Mouse (Mus musculus) neural tube, postnatal 0 days (tissue): Measurements from ENCODE around the gene Adgrg7. TPM values are rescaled to one million over a fixed set of nuclear protein-coding genes. Genes with fewer than 3 reads are reported as not detected.

ENCODE experiments used
- polyA plus RNA-seq: library from polyadenylated mRNA; unstranded; fragments of >200 nt; fragmentation: Nextera tagmentation; extraction: Ambion mirVana; gene quantifications from 2 replicates; pipeline ENCODE4 v1.2.1, GENCODE M21; 2015

Gene Adgrg7
- polyA plus RNA-seq, result not detected in 2 replicates

DNA sequence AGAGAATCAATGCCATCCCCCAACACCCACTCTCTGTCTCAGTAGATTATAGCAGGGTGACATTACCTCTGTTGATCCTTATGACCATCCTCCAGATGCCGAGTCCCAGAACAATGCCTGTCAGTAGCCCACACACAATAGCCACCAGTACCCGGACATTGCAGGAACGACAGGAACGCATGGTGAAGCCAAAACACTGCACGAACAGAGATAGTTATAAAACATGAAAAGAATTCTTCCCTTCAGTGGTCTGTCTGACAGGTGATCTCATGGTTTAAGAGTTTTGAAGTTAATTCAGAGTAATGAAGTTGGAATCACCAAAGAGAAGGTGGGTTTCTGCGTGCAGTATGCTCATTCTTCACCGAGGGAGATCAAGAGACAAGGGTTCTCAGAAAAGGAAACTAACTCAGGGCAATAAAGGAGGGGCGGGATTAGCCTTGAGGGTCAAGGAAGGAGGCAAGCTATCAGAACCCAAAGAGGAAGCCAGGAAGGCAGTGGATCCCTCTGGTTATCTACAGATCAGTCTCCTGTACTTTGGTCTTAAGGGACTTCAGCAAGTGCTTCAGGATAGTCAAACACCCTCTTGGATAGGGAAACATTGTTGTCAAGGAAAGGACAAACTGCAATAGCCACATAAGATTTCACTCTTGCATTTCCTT is at the start of gene Adgrg7:
Adgrg7 (minus strand) TSS at position 375 of the 659 bp plus-strand sequence.

GRCm38 (mm10) chr16:56717224-56718200 is 78.1 kb downstream of the Adgrg7 start, which contains the start of gene Tfg:
Tfg (minus strand) TSS chr16:56717450.

Other genes with a start within 250 kb of the Adgrg7 start
- gene Tfg, start 78.4 kb downstream of the Adgrg7 start, polyA plus RNA-seq, result 150 and 151 TPM in 2 replicates
- 4.7 and 5.3 TPM in 2 replicates for gene Tmem45a, start 90.3 kb upstream of the Adgrg7 start, polyA plus RNA-seq
- 0.49 and 0.61 TPM in 2 replicates for gene Lnp1, start 132.2 kb upstream of the Adgrg7 start, polyA plus RNA-seq